Mouse (Mus musculus): ENCODE data around the gene Slc22a23. TPM values are rescaled to one million over a fixed set of nuclear protein-coding genes. Genes with fewer than 3 reads are reported as not detected.

Gene Slc22a23
- polyA plus RNA-seq, 1 experiment from 2014 or later, result 16.5 TPM

DNA sequence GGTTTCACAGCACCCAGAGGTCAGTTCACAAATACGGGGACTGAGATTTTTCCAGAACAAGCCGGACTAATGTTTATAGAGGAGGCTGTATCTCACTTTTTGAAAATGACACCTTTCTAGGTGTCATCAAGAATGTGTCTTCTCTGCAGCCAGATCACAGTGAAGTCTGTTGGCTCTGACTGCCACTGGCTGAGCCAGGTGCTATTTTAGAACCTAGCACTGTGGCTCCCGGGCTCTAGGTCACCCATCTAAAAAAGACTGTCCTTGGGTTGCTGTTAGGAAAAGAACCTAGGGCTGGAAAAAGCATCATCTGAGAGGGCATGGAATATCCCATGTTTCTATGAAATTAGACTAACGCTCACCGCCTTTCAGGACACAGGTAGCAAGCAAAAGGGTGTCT is 10.7 kb upstream of the Slc22a23 start:
- no peak overlapping the region for H3K27ac ChIP-seq (replicated peaks)
- no peak overlapping the region for H3K4me3 ChIP-seq
- WGBS, result 95% methylated on average over 5 of the region's 5 CpGs
- H3K4me2 ChIP-seq, result no peak overlapping the region
- no peak for ATAC-seq (ENCODE audit: low FRiP score, low read depth)
- H3K9ac ChIP-seq, result no peak overlapping the region
- no peaks in the 10 kb centered on the region for H3K4me1 ChIP-seq (replicated peaks)
- no peaks in the 10 kb centered on the region for H3K9me3 ChIP-seq
- no peaks in the 10 kb centered on the region for H3K36me3 ChIP-seq
- H3K27me3 ChIP-seq, result no peaks in the 10 kb centered on the region

DNA sequence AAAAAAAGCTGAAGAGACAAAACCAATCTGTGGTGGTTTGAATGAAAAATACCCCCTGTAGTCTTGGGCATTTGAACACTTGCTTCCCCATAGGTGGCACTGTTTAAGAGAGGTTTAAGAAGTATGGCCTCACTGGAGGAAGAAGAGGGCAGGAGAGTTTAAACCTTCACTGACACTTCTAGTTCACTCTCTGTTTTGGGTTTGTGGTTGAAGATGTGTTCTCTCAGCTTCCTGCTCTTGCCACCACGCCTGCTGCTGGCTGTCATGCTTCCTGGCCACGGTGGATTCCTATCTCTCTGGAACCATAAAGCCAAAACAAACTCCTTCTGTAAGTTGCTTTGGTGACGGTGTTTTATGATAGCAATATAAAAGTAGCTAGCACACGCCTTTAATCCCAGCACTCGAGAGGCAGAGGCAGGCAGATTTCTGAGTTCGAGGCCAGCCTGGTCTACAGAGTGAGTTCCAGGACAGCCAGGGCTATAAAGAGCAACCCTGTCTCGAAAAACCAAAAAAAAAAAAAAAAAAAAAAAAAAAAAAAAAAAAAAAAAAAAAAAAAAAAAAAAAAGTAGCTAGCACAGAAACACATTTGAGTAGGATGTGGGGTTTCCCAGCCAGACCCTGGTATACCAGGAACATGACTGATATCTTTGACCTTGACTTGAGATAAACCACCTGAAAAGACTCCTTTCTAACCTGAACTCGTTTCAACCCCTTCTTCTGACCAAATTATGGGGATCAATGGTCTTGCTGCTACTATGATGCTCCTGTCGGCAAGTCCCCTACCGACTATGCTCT is 10.0 kb upstream of the Slc22a23 start:
- 94% methylated on average over 10 of the region's 10 CpGs for WGBS
- Histone ChIP-seq H3K4me1 (replicated peaks) (no peaks in the 10 kb centered on the region), H3K27me3 (no peaks in the 10 kb centered on the region)

DNA sequence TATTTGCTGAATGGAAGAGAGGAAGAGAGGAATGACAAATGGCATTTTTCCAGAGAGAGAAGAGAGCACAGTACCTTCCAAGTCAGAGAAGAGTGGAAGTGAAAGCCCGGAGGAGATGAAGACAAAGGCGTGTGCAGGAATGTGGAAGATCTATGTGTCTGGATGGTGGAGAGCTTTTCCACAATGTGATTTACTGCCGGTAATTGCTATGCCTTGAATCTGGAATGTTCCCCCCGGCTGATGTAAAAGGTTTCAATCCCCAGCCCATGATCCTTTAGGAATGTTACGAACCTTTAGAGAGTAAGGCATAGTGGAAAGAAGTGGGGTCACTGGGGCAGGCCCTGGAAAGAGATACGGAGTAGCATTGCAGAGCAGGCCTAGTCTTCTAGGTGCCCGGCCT is 8.3 kb upstream of the Slc22a23 start:
- Histone ChIP-seq H3K9ac (no peak overlapping the region), H3K27me3 (no peaks in the 10 kb centered on the region), H3K4me3 (no peak overlapping the region), H3K27ac (replicated peaks) (no peak overlapping the region), H3K4me1 (replicated peaks) (no peaks in the 10 kb centered on the region), H3K36me3 (no peaks in the 10 kb centered on the region), H3K4me2 (no peak overlapping the region), H3K9me3 (no peaks in the 10 kb centered on the region)
- WGBS, result 72% methylated on average over 7 of the region's 7 CpGs
- no peak for ATAC-seq (ENCODE audit: low FRiP score, low read depth)

More for the DNA sequence above, 10.0 kb upstream of the Slc22a23 start:
- ATAC-seq (ENCODE audit: low FRiP score, low read depth), result no peak
- H3K9ac ChIP-seq, result no peak overlapping the region
- no peaks in the 10 kb centered on the region for H3K9me3 ChIP-seq
- no peaks in the 10 kb centered on the region for H3K36me3 ChIP-seq
- no peak overlapping the region for H3K27ac ChIP-seq (replicated peaks)
- H3K4me2 ChIP-seq, result no peak overlapping the region
- H3K4me3 ChIP-seq, result no peak overlapping the region

DNA sequence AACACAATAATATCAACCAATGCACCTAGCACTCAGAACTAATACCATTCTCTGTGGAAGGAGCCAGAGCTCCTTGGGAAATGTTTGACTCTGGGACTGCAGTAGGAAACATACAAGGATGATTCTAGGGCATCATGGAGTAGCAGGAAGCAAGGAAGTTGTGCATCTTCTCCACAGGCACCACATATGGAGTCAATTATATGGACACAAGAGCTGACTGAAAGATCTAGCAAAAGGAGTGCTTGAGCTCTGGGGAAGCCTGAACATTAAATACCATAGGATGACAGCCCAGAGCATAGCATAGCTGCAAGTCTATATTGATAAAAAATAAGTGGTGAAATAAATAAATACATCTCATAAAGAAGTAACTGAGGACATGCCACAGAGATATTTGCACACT is 6.5 kb upstream of the Slc22a23 start:
- no peak for ATAC-seq (ENCODE audit: low FRiP score, low read depth)
- H3K27ac ChIP-seq (replicated peaks), result no peak overlapping the region
- H3K4me1 ChIP-seq (replicated peaks), result peaks cover under 1% of the 10 kb centered on the region
- H3K4me3 ChIP-seq, result no peak overlapping the region
- H3K4me2 ChIP-seq, result no peak overlapping the region
- H3K9ac ChIP-seq, result no peak overlapping the region
- no peaks in the 10 kb centered on the region for H3K27me3 ChIP-seq
- H3K9me3 ChIP-seq, result no peaks in the 10 kb centered on the region
- H3K36me3 ChIP-seq, result no peaks in the 10 kb centered on the region

DNA sequence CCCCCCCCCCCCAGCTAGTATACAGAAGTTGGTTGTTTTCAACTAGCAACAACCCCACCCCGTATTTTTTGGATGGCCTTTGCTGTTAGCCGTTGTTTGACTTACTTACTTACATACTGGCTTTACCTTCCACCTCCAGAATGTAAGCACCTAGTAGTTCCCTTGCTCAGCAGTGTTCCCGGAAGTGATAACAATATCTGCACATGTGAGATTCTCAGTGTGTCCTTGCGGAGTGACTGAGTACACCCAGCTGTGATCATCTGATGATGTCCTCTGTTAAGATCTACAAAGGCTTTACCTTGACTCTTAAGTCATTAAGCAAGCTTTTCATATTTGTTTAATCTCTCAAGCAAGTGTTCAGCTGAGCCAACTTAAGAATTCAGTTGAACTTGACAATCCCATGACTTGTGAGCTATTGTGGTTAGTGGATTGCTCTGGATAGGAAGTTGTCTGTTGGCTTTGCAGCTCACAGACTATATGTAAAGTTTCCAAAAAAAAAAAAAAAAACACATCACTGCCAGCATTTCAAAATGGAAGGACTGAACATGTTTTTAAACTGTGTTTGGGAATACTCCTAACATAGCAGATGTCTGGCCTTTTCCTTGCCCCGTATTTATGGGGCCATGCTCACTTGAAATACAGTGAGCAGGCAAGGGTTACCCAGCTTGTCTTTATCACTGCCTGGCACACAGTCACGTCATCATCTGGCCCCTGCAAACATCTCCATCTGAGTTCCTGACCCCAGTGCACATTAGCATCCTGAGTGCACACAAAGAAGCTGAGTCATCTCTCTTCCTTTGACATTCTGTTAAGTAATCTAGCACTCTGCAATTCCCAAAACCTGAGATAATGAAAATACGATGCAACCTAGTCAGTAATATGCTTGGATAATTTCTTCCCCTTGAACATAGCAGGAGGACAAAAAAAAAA is 3.2 kb upstream of the Slc22a23 start:
- Histone ChIP-seq H3K9me3 (no peaks in the 10 kb centered on the region), H3K4me2 (no peak overlapping the region), H3K9ac (no peak overlapping the region), H3K4me3 (no peak overlapping the region), H3K27ac (replicated peaks) (no peak overlapping the region), H3K4me1 (replicated peaks) (peaks cover 15% of the 10 kb centered on the region), H3K36me3 (no peaks in the 10 kb centered on the region), H3K27me3 (no peaks in the 10 kb centered on the region)
- WGBS, result 70% methylated on average over 7 of the region's 7 CpGs
- no peak for ATAC-seq (ENCODE audit: low FRiP score, low read depth)

DNA sequence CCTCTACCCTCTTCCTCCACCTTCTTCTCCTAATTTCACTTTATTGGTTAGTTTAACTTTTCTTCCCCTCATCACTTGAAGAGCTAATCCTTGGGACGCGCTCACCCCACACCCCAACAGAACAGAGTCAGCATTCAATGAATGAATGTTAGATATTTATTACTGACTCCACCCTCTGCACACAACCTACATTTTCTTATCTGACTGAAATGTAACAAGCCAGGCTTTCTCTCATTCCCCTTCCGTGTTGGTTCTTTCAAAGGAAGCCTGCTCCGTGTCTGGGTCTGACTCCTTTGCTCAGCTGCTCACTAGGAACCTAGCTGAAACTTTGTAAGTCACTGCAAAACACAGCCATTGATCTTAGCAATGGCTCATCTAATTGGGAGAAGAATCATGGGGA is 1.8 kb upstream of the Slc22a23 start:
- no peak overlapping the region for H3K9ac ChIP-seq
- peaks cover 30% of the 10 kb centered on the region for H3K4me1 ChIP-seq (replicated peaks)
- no peak overlapping the region for H3K27ac ChIP-seq (replicated peaks)
- H3K36me3 ChIP-seq, result no peaks in the 10 kb centered on the region
- no peaks in the 10 kb centered on the region for H3K9me3 ChIP-seq
- H3K4me3 ChIP-seq, result no peak overlapping the region
- no peak overlapping the region for H3K4me2 ChIP-seq
- H3K27me3 ChIP-seq, result no peaks in the 10 kb centered on the region
- 69% methylated on average over 4 of the region's 4 CpGs for WGBS
- no peak for ATAC-seq (ENCODE audit: low FRiP score, low read depth)

DNA sequence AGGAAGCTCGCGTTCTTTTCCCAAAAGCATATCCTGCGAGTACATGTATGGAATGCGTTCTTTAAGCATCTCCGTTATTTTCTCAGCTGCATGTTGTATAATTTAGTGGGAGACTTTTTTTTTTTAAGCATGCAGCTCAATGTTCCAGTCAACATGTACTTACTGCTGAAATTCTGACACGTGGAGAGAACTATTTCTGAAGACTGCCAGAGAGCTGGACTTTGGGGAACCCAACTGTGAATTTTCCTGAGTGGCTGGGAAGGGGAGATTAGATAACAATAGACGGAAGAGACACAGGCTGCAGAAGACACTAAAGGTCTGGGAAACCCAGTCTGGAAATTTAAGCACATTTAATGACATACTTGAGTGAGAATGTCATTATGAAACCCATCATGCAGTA is 1.3 kb upstream of the Slc22a23 start:
- Histone ChIP-seq H3K4me2 (peak overlapping the region; percentile 67), H3K27me3 (no peaks in the 10 kb centered on the region), H3K4me1 (replicated peaks) (peaks cover 34% of the 10 kb centered on the region), H3K36me3 (no peaks in the 10 kb centered on the region), H3K9me3 (no peaks in the 10 kb centered on the region), H3K27ac (replicated peaks) (peak overlapping the region; percentile 88; the same call in 1 of the 2 replicates), H3K9ac (no peak overlapping the region), H3K4me3 (peak overlapping the region; percentile 87; the same call in 1 of the 2 replicates)
- 36% methylated on average over 7 of the region's 7 CpGs for WGBS
- ATAC-seq (ENCODE audit: low FRiP score, low read depth), result no peak

DNA sequence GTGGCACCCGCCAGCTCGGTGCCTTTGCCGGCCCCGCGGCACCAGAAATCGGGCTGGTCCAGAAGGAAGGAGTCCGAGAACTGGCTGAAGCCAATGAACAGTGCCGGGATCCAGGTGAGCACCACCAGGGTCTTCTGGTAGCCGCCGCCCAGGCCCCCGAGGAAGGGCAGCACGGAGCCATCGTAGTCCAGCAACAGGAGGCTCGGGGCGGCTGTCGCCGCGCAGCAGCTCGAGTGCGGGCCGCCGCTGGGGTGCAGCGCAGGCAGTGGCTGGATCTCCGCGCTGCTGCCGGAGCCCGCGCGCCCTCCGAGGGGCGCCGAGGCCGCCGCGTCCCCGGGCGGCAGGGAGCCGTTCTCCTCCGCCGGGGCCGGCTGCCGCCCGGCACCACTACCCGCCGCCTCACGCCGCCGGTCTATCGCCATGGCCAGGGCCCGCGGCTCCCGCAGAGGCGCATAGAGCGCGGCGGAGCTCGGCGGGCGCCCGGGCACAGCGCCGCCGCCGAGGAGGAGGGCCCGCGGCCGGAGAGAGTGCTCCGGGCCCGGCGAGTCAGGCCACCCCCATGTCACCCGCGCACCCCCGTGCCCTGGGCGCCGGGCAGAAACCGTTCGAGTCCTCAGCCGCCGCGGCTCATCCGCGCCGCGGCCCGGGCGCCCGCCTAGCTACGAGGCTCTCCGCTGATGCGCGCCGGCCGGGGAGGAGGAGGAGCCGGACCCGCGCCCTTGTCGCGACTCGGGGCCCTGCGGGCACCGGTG is 430 bp downstream of the Slc22a23 start:
- Histone ChIP-seq H3K4me1 (replicated peaks) (peaks cover 49% of the 10 kb centered on the region), H3K4me3 (peak overlapping the region; percentile 87)

DNA sequence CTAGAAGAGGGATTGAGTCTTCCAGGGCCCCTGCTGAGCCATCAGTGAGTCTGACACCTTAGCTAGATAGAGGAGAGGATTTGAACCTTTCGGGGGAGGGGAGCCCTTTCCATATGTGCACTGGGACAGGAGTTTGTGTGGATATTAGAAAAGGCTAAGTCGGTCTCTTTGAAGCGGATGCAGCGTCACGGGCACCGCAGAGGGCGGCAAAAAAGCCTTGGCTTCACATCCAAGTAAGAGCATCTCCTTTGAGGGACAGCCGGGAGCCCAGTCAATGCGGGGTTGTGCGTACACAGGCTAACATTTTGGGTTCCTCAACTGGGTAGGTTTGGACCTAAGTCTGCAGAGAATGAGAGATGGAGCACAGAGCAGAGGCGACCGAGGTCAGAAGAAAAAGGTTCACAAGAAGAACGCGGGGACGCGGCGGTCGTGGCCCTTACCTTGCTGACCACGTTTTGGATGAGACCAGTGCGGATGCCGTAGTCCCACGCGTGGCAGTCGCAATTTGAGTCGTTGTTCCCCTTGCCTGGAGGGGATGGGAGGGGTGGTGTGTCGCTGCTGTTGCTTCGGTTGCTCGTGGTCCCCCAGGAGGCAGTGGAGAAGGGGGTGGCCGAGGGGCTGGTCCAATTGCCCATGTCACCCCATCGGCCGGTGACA is 1.1 kb downstream of the Slc22a23 start:
- Histone ChIP-seq H3K9me3 (no peaks in the 10 kb centered on the region), H3K36me3 (no peaks in the 10 kb centered on the region), H3K4me3 (peak overlapping the region; percentile 87), H3K4me1 (replicated peaks) (peaks cover 49% of the 10 kb centered on the region), H3K27me3 (no peaks in the 10 kb centered on the region), H3K4me2 (peak overlapping the region; percentile 67), H3K27ac (replicated peaks) (peak overlapping the region; percentile 88), H3K9ac (peak overlapping the region; percentile 97)
- under 1% methylated on average over 31 of the region's 31 CpGs for WGBS
- peak; percentile 13 for ATAC-seq (ENCODE audit: low FRiP score, low read depth)

More for the DNA sequence above, 430 bp downstream of the Slc22a23 start:
- H3K27ac ChIP-seq (replicated peaks), result peak overlapping the region; percentile 88
- ATAC-seq (ENCODE audit: low FRiP score, low read depth), result peak; percentile 72
- no peaks in the 10 kb centered on the region for H3K27me3 ChIP-seq
- H3K36me3 ChIP-seq, result no peaks in the 10 kb centered on the region
- under 1% methylated on average over 90 of the region's 101 CpGs for WGBS
- H3K4me2 ChIP-seq, result peak overlapping the region; percentile 67
- H3K9ac ChIP-seq, result peak overlapping the region; percentile 97
- no peaks in the 10 kb centered on the region for H3K9me3 ChIP-seq

DNA sequence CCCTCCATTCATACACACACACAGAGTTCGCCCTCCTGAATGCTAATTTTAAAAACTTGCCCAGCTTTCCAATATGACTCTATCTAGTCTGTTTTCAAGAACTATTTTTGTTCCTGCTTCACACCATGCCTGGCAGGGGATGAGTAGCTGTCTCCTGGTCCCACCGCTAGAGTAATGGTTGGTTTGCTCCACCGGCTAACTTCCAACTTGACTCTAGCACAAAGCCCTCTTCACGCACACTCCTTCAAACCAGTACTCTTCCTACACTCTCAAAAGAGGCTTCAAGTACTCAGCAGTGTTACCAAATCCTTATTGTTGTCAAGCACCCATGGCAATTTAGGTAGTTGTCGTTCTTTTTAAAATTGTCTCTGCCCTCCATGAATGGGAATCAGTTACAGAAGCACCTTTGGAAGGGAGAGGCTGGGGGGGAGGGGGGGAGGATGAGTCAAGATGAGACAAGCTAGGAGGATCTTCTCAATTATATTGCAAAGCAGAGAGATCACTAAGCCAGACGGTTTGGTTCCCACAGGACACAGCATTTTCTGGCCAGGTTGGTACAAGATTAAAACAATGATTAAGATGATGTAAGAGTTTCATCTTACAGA is 2.6 kb downstream of the Slc22a23 start:
- Histone ChIP-seq H3K4me1 (replicated peaks) (peaks cover 49% of the 10 kb centered on the region), H3K9me3 (no peaks in the 10 kb centered on the region), H3K27me3 (no peaks in the 10 kb centered on the region), H3K4me2 (peak overlapping the region; percentile 67), H3K27ac (replicated peaks) (no peak overlapping the region), H3K4me3 (peak overlapping the region; percentile 87), H3K36me3 (no peaks in the 10 kb centered on the region), H3K9ac (peak overlapping the region; percentile 37)
- ATAC-seq (ENCODE audit: low FRiP score, low read depth), result no peak
- 18% methylated on average over 6 of the region's 6 CpGs for WGBS

DNA sequence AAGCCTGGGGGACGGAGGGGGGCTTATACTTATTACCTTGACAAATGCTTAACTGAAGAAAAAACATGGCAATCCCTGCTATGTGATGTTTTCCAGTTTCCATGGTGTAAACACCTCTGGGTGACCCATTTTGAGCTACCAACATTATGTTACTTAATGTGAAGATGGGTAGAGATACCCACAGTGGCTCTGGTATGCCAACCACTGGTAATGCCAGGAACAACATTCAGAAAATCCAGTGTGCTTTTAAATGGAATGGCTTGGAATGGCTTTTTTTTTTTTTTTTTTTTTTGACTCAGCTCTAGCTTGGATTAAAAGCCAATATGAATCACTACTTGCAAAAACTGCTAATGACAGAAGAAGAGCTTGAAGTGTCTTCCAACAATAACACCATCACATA is 8.1 kb downstream of the Slc22a23 start:
- Histone ChIP-seq H3K9ac (no peak overlapping the region), H3K27ac (replicated peaks) (no peak overlapping the region), H3K9me3 (no peaks in the 10 kb centered on the region), H3K4me3 (no peak overlapping the region), H3K4me1 (replicated peaks) (peaks cover 25% of the 10 kb centered on the region), H3K4me2 (no peak overlapping the region), H3K27me3 (no peaks in the 10 kb centered on the region), H3K36me3 (no peaks in the 10 kb centered on the region)
- ATAC-seq (ENCODE audit: low FRiP score, low read depth), result no peak
- 91% methylated on average over 1 of the region's 1 CpGs for WGBS
